Mouse (Mus musculus) heart, embryonic 16.5 days (tissue): ENCODE measurements around the gene Eif4ebp2. TPM values are rescaled to one million over a fixed set of nuclear protein-coding genes. Genes with fewer than 3 reads are reported as not detected.
A peak's percentile ranks its signal among the peaks of the same experiment; 100 is the strongest.

Experiments
- ATAC-seq: fragments of 200-750 bp; cut with Nextera tagmentation; replicated peaks from 2 replicates; pipeline ENCODE4 v1.8.0; 2017; ENCODE audit warnings: moderate number of reproducible peaks; ENCODE audit not compliant: insufficient read depth, low FRiP score; ENCODE audit errors: extremely low read depth
- H3K27ac ChIP-seq: fragments of 300-500 bp; sonication (generic); 2 replicates; pipeline ENCODE4 v1.5.1; 2014; ENCODE audit warnings: mild to moderate bottlenecking, low read length, control low read depth, moderate library complexity
- H3K27me3 ChIP-seq: fragments of 300-500 bp; sonication (generic); 2 replicates; pipeline ENCODE4 v1.6.1; 2014; ENCODE audit warnings: low read length, mixed read lengths; ENCODE audit not compliant: control insufficient read depth, insufficient read depth
- H3K36me3 ChIP-seq: fragments of 300-500 bp; sonication (generic); 2 replicates; pipeline ENCODE4 v1.6.1; 2014; ENCODE audit not compliant: control insufficient read depth, insufficient read depth
- H3K4me1 ChIP-seq: fragments of 300-500 bp; sonication (generic); 2 replicates; pipeline ENCODE4 v1.6.1; 2014; ENCODE audit warnings: low read length, mixed read lengths; ENCODE audit not compliant: control insufficient read depth, insufficient read depth
- H3K4me2 ChIP-seq: fragments of 300-500 bp; sonication (generic); 2 replicates; pipeline ENCODE4 v1.6.1; 2014; ENCODE audit warnings: low read depth, mild to moderate bottlenecking, control low read depth, low read length
- H3K4me3 ChIP-seq: fragments of 300-500 bp; sonication (generic); 2 replicates; pipeline ENCODE4 v1.5.1; 2014; ENCODE audit warnings: mild to moderate bottlenecking, control low read depth, low read length
- H3K9ac ChIP-seq: fragments of 300-500 bp; sonication (generic); 2 replicates; pipeline ENCODE4 v1.6.1; 2014; ENCODE audit warnings: low read length, control low read depth
- H3K9me3 ChIP-seq: fragments of 300-500 bp; sonication (generic); replicated peaks from 2 replicates; pipeline ENCODE4 v1.6.1; 2016; ENCODE audit warnings: low read length; ENCODE audit not compliant: control insufficient read depth
- WGBS: fragments of 180-500 bp; shearing (Covaris S2); extraction: QIAGEN DNeasy Blood & Tissue Kit; methylation state at CpG from one replicate; pipeline ENCODE4 v1.1.7; 2014; 5-methylcytosine and 5-hydroxymethylcytosine counted together
- polyA plus RNA-seq: library from polyadenylated mRNA; unstranded; fragments of >200 nt; fragmentation: Nextera tagmentation; extraction: Ambion mirVana; gene quantifications from 2 replicates; pipeline ENCODE4 v1.2.1, GENCODE M21; 2015

The Eif4ebp2 gene
- polyA plus RNA-seq = 43.1 and 52.7 TPM in 2 replicates

GRCm38 (mm10) chr10:61452645-61453044, at the start of gene Eif4ebp2:
Gene Eif4ebp2 (minus strand): TSS chr10:61452661.
- H3K4me2 ChIP-seq = peak within 1 kb of the TSS; percentile 93
- H3K9ac ChIP-seq = peak within 1 kb of the TSS; percentile 95
- peaks cover 25% of the 10 kb centered on the region for H3K4me1 ChIP-seq
- peak within 1 kb of the TSS; percentile 82 for H3K27ac ChIP-seq
- peak; percentile 99 for ATAC-seq
- H3K9me3 ChIP-seq = no peaks in the 10 kb centered on the region
- peak within 1 kb of the TSS; percentile 98 for H3K4me3 ChIP-seq
- WGBS = 1% methylated on average over 21 of the region's 36 CpGs
- no peaks in the 10 kb centered on the region for H3K27me3 ChIP-seq
- peaks cover 6% of the 10 kb centered on the region for H3K36me3 ChIP-seq

- Histone ChIP-seq H3K4me1 (peaks cover 8% of the 10 kb centered on the region), H3K9me3 (no peaks in the 10 kb centered on the region), H3K27me3 (no peaks in the 10 kb centered on the region), H3K27ac (no peak overlapping the region), H3K36me3 (no peaks in the 10 kb centered on the region), H3K4me3 (no peak overlapping the region), H3K4me2 (no peak overlapping the region), H3K9ac (no peak overlapping the region)
- no peak for ATAC-seq
- WGBS = 74% methylated on average over 7 of the region's 7 CpGs
Measured at GRCm38 (mm10) chr10:61500756-61501155, 48.3 kb upstream of the Eif4ebp2 start.

GRCm38 (mm10) chr10:61499505-61500466, 47.3 kb upstream of the Eif4ebp2 start:
- Histone ChIP-seq H3K4me3 (no peak overlapping the region), H3K36me3 (no peaks in the 10 kb centered on the region), H3K4me2 (no peak overlapping the region), H3K9ac (no peak overlapping the region), H3K4me1 (peaks cover 15% of the 10 kb centered on the region), H3K27me3 (no peaks in the 10 kb centered on the region), H3K27ac (no peak overlapping the region), H3K9me3 (no peaks in the 10 kb centered on the region)
- no peak for ATAC-seq
- WGBS = 83% methylated on average over 20 of the region's 20 CpGs

- ATAC-seq = no peak
- H3K36me3 ChIP-seq = no peaks in the 10 kb centered on the region
- peaks cover 15% of the 10 kb centered on the region for H3K4me1 ChIP-seq
- no peaks in the 10 kb centered on the region for H3K27me3 ChIP-seq
- no peak overlapping the region for H3K4me2 ChIP-seq
- H3K9me3 ChIP-seq = no peaks in the 10 kb centered on the region
- H3K9ac ChIP-seq = 0 out of 2 replicates have a peak overlapping the region, but pooled peaks have one; percentile 47
- WGBS = 41% methylated on average over 9 of the region's 9 CpGs
- H3K4me3 ChIP-seq = no peak overlapping the region
- 0 out of 2 replicates have a peak overlapping the region, but pooled peaks have one; percentile 23 for H3K27ac ChIP-seq
Measured at GRCm38 (mm10) chr10:61496231-61496630, 43.8 kb upstream of the Eif4ebp2 start.

DNA sequence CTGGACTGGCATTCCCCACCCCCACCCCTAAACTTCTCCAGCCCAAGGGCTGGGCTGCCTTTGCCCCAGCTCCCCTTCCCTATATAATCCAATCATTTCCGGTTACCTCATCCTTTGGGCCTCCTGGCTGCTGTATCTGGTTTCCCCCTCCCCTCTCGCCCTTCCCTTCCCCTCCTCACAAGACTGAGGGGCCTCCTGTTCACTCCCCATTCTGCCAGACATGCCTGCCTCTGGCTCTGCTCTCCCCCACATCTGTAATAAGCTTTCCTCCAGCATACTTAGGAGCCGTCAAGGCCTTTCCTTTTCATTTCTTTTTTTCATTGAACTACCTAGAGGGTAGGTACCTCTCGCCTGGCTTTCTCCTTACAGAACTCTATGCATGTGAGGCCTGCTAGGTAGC, 43.0 kb upstream of the Eif4ebp2 start:
- 0 out of 2 replicates have a peak, but pooled peaks have one; percentile 23 for ATAC-seq
- H3K4me1 ChIP-seq = peaks cover 15% of the 10 kb centered on the region
- H3K4me2 ChIP-seq = no peak overlapping the region
- H3K27ac ChIP-seq = no peak overlapping the region
- H3K36me3 ChIP-seq = no peaks in the 10 kb centered on the region
- H3K4me3 ChIP-seq = no peak overlapping the region
- no peak overlapping the region for H3K9ac ChIP-seq
- H3K27me3 ChIP-seq = no peaks in the 10 kb centered on the region
- H3K9me3 ChIP-seq = no peaks in the 10 kb centered on the region
- 53% methylated on average over 4 of the region's 4 CpGs for WGBS

DNA sequence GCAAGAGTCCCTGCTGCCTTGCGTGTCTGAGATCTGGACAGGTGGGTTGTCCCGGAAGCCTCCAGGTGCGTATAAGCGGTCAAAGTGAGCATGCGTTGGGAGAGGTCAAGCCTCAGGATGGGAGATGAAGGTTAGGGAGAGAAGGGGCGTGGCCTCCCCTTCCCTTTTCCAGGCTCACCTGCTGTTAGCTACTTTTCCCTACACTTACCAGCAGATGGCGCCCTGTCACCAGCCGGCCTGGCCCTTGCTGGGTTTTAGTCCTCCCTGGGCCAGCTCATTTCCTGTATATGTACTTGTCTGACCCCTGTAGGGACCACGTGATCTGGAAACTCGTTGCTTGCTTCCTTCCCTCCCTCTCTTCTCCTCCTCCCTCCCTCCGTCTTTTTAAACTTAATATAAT, 39.6 kb upstream of the Eif4ebp2 start:
- H3K27me3 ChIP-seq = no peaks in the 10 kb centered on the region
- H3K4me2 ChIP-seq = no peak overlapping the region

DNA sequence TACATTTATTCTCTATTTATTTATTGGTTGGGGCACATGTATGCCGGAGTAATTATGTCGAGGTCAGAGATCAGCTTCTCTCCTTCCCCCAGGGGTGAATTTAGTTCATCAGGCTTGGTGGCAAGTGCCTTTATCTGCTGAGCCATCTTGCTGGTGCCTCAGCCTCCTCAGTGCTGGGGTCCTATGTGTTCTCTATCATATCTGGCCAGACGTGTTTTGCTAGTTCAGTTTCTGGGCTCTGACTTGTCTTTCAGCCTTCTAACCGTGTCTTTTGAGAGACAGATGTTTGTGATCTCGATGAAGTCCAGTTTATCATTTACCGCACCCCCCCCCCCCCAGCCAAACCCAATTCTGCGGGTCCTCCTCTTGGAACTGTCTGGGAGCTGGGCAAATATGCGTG, 39.1 kb upstream of the Eif4ebp2 start:
- Histone ChIP-seq H3K4me3 (no peak overlapping the region), H3K4me1 (peaks cover 15% of the 10 kb centered on the region), H3K27me3 (no peaks in the 10 kb centered on the region), H3K27ac (no peak overlapping the region), H3K4me2 (no peak overlapping the region), H3K9ac (no peak overlapping the region), H3K36me3 (no peaks in the 10 kb centered on the region), H3K9me3 (no peaks in the 10 kb centered on the region)
- no peak for ATAC-seq
- WGBS = 43% methylated on average over 8 of the region's 8 CpGs

More for the DNA sequence above, 39.6 kb upstream of the Eif4ebp2 start:
- Histone ChIP-seq H3K4me1 (peaks cover 15% of the 10 kb centered on the region), H3K4me3 (no peak overlapping the region), H3K9ac (no peak overlapping the region), H3K36me3 (no peaks in the 10 kb centered on the region), H3K27ac (no peak overlapping the region), H3K9me3 (no peaks in the 10 kb centered on the region)
- 12% methylated on average over 11 of the region's 11 CpGs for WGBS
- peak; percentile 35 for ATAC-seq

DNA sequence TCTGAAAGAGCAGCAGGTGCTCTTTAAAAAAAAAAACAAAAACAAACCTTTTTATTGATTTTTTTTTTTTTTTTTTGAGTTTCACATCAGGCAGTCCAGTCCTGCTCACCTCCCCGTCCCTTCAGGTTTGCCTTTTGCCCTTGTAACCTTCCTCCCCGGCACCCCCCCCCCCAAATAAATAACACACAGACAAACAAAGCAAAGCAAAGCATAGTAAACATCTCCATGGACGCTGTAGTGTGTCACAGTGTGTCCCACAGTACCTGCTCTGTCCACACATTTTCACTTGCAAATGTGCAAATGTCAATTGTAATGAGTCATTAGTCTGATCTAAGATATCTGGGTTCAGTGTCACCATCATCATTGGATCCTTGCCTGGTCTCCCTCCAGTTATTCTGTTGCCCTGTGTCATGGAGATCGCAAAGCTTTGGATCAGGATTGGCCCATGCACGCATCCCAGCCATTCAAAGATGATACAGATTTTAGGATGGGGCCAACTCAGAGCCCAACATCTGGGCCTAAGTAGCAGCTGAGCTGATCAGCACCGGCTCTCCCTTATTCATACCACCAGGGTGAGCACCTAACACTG, 36.2 kb upstream of the Eif4ebp2 start:
- no peak for ATAC-seq
- Histone ChIP-seq H3K4me2 (no peak overlapping the region), H3K9me3 (no peaks in the 10 kb centered on the region), H3K27me3 (no peaks in the 10 kb centered on the region), H3K9ac (no peak overlapping the region), H3K36me3 (no peaks in the 10 kb centered on the region), H3K4me3 (no peak overlapping the region), H3K27ac (no peak overlapping the region), H3K4me1 (no peaks in the 10 kb centered on the region)
- 84% methylated on average over 6 of the region's 6 CpGs for WGBS
